Mouse (Mus musculus): ENCODE data around the gene Ncbp3.

Ncbp3 gene

DNA sequence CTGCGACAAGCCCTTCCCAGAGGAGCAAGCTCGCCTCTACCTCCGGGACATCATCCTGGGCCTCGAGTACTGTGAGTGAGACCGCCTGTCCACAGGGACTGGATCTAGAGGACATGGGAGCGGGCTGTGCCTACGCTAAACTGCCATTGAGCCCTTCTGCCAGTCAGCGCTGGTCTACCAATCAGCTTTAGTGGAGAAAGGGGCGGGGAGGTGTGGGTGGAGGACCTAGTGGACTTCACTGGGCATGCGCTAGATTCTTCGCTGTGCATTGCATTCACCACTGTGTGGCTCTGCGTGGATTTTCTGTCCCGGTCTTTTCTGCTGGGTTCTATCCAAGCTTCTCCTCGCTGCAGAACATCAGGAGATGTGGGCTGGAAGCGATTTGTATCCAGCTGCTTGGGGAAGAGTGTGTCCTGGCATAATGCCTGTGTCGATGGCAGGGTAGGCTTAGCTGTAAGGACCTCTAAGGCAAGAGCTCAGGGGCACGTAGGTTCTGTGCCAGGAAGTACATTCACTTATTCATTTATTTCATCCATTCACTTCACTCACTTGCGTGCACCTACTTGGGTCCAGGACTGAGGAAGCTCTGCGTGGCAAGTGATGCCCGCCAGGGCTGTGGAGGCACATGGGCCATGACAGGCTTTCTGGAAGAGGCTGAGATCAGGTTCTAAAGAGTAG lies 16.6 kb upstream of the Ncbp3 start:
- DNase-seq (ENCODE audit: low read depth, low spot score), result peak; percentile 88

DNA sequence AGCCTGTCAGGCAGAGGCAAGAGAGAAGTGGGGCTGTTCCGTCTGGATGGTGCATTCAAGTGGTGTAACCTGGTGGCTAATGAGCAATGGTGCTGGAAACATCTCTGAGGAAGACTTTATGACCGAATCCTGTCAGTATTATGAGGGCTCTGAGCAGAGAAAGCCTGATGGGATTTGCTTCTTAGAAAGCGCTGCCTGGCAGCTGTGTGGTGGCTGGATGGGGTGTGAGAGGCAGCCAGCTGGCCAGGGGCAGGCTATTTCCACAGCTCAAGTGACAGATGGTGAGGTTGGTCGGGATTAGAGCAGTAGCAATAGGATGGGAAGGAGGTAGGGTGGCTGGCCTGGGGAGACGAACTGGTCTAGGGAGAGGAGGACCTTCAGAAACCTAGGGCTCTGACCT lies 16.0 kb upstream of the Ncbp3 start:
- peak; percentile 80 for DNase-seq (ENCODE audit: low read depth, low spot score)

DNA sequence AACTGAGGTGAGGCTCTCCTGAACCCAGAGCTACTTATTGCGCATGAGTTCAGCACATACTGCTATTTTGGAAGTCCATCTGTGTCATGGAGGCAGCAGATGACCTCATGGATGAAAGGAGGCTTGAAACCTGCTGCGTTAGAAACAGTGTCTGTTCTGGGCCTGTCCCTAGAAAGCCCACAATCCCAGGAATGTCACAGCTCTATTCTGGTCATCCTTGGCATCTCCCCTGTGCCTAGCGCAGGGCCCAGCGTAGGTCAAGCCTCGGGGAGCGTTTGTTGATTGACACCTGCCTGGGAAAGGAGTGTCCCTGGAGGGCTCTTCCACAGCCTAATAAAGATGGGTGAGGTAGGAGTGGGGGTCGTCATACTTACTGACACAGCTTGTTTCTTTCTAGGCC lies 11.5 kb upstream of the Ncbp3 start:
- DNase-seq (ENCODE audit: low read depth, low spot score), result no peak

DNA sequence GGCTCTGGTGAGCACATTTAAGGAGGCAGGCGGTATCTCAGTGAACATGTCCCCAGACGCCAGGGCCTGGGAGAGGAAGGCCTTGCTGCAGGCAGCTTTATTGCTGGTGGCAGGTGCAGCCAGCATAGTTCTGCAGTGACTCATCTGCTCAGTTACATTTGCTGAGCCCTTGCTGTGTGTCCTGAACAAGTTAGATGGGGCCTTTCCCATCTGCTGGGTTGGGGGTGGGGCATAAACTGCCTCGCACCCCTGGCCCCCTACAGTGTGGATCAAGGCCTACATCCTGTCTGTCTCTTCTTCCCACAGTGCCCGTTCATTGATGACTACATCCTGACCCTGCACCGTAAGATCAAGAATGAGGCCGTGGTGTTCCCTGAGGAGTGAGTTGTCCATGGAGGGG lies 10.7 kb upstream of the Ncbp3 start:
- DNase-seq (ENCODE audit: low read depth, low spot score), result no peak

DNA sequence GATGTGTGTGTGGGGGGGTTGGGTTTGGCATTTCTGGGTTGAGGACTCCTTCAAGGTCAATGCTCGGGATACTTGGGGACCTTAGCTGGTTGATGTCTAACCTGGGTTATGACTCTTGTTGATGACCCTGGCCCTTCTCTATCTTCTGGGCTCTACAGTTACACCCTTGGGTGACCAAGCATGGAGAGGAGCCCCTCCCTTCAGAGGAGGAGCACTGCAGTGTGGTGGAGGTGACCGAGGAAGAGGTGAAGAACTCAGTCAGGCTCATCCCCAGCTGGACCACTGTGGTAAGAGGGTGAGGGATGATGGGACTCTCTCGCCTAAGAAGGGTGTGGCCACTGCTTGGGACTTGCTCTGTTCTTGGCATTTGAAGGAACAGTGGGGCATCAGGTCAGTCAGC lies 9.9 kb upstream of the Ncbp3 start:
- no peak for DNase-seq (ENCODE audit: low read depth, low spot score)

DNA sequence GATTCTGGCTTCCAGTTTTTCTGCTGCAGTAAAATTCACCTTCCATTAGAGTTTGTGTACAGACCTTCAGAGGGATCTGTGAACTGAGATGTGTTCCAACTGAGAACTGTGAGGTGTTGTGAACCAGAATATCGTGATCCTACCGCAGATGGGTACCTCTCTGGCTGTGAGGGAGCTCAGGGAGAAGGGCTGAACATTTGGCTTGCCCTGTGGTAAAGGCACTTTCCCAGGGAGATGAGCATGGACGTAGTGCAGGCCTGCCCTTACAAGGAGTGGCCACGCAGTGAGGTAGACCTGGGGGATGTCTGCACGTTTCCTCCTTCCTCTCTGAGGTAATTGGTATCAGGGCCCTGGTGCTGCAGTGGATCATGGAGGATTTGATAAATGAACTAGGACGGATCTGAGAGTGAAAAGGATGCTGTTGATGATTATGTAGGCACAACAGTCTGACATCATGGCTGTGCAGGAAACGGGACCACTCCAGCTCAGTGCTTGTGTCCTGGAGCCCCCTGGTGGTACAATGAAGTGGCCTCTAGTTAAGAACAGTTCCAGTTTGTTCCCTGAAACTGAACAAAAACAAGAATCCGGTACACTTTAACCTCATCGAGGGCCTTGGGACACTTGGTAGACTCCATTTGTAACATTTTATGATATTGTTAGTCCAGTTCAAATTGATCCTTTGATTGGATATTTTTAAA lies 8.3 kb upstream of the Ncbp3 start:
- DNase-seq (ENCODE audit: low read depth, low spot score), result peak; percentile 70

DNA sequence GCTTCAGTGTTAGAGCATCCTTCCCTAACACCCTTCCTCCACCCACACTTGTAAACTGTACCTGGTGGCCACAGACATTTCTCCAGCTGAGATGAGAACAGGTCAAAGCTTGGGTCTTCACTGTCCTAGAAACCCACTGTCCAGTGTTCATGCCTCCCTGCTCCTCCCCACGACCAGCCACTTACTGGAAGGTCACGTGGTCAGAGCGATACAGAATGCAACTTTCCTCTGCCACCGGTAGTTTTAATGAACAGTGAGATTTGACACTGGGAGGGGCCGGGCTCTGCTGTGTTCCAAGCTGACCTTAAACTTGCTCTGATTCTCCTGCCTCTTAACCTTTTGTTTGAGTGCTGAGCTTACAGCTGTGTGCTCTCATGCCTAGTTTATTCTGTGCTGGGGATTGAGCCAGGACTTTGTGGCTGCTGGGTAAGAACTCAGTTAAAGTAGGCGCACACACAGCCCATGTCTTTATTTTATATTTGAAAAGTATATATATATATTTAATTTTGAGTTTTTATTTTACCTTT lies 3.3 kb upstream of the Ncbp3 start:
- DNase-seq (ENCODE audit: low read depth, low spot score), result no peak

DNA sequence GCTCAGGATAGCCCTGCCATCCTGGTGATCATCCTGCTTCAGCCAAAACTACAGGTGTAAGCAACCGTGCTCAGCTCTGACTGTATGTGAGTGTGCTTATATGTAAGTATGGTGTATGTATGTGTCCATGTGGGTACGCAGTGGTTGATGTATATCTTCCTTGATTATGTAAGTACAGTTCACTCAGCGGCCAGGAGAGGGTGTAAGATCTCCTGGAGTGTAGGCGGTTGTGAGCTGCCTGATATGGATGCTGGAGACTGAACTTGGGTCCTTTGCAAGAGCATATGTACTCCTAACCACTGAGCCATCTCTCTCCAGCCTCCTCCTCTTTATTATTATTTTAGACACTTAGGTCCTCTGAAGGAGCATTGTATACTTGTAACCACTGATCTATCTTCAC lies 2.8 kb upstream of the Ncbp3 start:
- DNase-seq (ENCODE audit: low read depth, low spot score), result no peak

DNA sequence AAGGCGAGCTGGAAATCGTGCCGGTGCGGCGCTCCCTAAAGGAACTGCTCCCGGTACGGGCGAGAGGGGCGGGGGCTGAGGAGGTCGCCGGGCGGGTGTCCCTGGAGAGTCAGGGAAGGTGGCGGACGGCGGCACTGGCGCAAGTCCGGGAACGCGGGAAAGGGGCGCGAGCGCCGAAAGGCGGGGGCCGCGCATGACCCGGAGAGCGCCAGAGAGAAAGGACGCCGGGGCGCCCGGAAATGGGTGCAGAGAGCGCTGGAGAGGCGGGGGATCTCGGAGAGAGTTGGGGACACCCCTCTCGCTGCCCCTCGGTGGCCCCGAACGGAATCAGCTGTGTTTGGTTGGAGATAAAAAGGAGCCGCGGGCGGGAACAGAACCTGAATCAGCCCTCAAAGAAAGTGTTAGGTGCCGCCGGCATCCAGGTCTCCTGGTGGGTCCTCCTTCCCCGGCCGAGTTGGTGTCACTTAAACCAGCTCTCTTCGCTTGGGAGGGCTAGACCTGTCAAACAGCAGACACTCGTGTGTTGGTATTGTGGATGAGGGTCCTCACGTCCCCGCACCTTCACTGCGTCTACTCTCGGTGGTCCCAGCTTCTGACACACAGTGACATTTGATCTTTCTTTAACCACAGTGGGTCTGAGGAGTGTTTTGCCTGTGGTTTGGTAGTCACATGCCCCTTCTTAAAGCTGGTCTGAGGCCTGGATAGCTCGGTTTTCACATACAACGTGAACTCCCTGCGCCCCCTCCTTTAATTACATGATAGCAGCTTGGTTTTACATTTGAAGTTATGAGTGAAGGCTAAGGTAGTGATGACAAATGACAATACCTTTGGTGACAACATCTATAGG lies 670 bp downstream of the Ncbp3 start:
- no peak for DNase-seq (ENCODE audit: low read depth, low spot score)

DNA sequence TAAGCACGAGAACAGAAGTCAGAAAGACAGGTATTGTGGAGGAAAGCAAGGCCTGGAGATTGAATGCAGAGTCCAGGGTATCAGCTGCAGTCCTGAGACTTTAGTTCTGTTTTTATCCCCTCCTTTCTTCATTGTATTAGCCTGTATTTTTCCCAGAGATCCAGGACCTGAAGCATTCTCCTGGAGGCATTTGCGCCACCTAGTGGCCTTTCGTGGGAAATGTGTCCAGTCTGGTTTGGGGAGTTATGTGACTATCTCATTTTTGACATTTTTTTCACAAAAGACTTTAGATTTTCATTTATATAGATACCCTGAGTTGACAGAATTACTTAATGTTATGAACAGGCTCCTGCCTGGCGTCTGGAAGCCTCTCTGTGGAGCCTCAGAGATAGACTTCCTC lies 1.8 kb downstream of the Ncbp3 start:
- peak; percentile 73 for DNase-seq (ENCODE audit: low read depth, low spot score)

DNA sequence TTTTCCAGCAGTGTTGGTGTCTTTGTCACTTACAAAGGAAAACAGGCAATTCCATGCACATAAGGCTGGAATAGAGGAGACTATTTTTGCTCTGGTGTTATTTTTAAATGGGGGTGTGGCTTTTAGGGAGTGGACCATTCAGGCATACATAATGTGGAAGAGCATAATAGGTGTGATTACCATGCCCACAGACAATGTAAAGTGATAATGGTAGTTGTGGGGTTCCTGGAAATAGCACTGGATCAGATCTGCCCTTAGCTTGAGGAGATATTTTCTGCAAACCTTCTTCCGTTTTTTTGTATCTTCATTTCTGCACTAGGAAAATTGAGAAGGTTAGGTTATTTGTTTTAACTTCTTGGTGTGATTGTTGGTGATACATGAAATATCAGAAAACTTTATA lies 5.2 kb downstream of the Ncbp3 start:
- no peak for DNase-seq (ENCODE audit: low read depth, low spot score)

DNA sequence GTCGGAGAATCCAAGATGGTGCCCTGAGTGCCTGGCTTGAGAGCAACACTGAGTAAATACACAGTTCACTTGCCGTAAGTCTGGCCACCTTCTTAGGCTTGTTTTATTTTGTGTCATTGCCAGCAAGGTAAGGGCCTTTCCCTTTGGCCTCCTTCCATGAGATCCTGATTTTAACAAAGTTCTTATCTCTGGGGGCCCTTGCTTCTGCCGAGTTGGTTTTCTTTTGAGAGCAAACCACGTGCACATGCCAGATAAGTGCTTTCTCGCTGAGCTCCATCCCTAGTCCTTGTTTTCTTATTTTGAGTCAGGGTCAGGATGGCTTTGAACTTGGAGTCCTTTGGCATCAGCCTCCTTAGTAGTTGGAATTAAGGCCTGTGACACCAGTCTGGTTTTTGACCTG lies 10.1 kb downstream of the Ncbp3 start:
- DNase-seq (ENCODE audit: low read depth, low spot score), result no peak

DNA sequence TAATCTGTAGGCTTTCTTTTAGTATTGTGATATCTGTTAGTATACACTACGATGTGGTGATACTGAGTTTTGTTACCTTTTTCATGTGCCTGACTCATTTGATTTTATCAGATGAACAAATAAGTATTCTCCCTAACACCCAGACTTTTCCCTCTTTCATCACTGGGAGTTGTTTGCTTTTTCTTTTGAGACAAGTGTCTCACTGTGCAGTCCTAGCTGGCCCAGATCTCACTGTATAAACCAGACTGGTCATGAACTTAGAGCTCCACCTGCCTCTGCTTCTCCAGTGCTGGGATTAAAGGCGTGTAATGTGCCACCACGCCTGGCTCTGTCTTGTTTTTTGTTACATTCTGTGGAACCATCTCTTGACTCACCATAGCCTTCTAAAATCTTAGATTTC lies 12.0 kb downstream of the Ncbp3 start:
- DNase-seq (ENCODE audit: low read depth, low spot score), result no peak

DNA sequence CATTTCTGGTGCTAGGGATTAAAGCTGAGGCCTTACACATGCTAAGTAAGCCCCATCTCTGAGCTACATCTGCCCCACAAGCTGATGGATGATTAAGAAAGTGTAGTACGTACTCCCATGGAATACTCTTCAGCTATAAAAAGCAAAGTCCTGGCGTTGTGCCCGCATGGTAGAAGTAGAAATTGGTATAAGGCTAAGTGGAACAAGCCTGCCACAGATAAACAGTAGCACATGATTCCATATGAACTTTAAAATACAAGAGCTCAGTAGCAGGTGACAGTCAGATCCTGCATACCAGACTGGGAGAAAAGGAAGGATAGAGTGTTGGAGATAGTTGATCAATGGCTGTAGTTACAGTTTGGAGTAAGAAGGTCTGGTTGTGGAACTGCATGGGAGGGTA lies 13.8 kb downstream of the Ncbp3 start:
- DNase-seq (ENCODE audit: low read depth, low spot score), result no peak

DNA sequence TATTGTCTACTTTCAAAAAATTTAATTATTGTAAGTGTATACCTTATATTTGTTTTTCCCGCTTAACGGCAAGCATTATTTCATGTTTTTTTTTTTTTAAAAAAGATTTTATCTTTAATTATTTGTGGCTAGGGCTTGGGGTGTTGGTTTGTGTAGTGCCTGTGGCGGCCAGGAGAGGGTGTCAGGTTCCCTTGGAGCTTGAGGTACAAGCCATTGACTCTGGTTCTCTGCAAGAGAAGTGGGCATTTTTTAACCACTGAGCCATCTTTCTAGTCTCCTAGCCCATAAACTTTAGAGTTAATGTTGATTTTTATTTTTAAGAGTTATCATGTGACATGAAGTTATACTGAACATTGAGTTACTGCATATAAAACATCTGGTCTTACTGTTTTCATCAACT lies 24.3 kb downstream of the Ncbp3 start:
- DNase-seq (ENCODE audit: low read depth, low spot score), result no peak

DNA sequence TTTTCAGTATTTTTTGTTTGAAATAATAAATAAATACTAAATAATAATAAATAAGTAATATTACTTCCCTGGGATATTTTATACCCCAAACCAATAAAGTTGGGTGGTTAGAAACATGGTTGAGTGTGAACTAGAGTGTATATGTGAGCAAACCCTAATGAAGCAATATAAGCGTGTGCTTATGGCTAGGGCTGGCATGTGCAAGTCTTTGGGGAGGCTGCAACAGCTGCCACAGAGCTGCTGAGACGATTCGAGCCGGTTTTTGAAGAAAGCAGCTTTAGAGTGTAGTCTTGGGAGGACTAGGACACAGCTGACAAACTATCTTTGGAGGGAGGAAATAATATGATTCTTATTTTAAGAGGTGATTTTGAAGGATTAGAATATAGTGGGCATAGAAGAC lies 28.7 kb downstream of the Ncbp3 start:
- DNase-seq (ENCODE audit: low read depth, low spot score), result no peak

DNA sequence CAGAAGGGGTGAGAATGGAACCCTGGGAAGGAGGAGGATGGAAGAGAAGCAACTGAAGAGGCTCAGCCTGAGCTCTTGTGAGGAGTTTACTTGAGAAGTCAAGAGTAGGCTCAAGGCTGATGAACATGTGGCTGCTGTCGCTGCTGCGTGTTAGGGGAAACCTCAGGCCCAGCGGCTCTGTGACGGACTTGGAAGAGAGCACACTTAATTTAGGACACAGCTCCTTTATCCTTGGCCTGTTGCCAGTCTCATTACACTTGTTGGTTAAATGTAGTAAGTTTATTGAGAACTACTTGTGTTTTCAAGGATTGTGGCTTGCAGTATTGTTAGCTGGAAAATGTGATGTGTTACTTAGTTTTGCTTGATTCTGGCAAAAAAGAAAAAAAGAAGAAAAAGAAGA lies 29.1 kb downstream of the Ncbp3 start:
- no peak for DNase-seq (ENCODE audit: low read depth, low spot score)

DNA sequence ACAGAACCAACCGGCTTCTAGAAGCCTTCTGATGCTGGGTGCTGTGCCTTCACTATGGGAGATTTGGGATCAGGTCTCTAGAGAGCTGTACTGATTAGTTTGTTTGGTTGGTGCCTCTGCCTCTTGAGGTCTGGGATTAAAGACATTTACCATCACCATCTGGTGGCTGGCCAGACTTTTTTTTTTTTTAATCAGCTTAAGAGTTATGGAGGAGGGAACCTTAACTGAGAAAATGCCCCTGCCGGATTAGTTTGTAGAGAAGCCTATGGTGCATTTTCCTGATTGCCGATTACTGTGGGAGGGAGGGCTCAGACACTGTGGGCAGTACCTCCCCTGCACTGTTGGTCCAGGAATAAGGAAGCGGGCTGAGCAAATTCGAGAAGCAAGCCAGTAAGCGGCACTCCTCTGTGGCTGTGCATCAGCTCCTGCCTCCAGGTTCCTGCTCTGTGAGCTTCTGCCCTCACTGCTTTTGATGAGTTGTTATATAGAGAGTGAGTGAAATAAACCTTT lies 29.7 kb downstream of the Ncbp3 start:
- DNase-seq (ENCODE audit: low read depth, low spot score), result peak; percentile 69

DNA sequence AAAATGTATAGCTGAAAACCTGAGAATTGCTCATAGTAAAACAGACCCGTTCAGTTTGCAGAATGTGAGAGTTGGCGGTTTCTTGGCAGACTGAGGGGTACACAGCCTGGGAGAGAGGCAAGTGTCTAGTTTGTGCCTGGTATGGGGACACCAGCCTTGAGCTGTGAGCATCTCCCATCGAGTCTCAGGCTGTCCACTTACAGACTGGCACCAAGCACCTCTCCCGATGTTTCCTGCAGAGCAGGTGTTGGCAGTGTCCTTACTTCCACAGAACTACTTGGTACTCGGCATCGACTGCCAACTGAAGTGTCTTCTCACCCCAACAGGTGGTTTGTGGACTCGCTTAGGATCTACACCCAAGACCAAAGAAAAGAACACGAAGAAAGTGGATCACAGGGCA lies 31.0 kb downstream of the Ncbp3 start:
- no peak for DNase-seq (ENCODE audit: low read depth, low spot score)

DNA sequence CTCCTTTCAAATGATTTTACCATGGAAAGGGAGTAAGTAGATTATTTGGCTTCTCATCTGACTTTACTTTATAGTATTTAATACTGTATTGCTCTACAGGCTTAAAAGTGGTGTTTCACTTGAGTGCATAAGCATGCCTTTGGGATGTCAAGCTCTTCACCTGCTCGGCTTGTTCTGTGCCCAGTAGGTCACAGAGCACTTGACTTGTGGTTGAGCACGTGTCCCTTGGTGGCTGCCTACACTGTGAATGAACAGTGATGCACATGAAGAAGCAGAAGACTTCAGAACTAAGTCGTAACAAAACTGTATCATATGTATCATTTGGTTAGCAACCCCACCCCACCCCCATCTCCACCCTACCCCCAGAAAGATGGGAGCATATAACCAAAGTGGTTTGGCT lies 32.7 kb downstream of the Ncbp3 start:
- no peak for DNase-seq (ENCODE audit: low read depth, low spot score)

DNA sequence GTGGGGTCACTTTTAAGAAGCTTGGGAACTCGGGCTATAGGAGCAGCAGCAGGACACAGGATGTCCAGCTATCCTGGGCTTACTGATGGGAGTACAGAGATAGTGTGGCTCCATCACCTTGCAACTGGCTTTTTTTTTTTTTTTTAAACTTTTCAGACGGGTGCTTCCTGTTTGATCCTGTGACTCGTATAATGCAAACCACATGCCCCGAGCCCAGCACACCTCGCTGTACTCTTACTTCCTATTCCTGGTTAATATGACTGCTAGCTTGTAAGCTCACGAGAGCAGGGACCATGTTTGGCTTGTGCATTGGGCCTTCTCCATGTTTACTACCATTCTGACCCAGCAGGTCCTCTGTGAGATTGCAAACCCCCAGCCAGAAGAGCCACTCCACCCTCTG lies 36.7 kb downstream of the Ncbp3 start:
- no peak for DNase-seq (ENCODE audit: low read depth, low spot score)

DNA sequence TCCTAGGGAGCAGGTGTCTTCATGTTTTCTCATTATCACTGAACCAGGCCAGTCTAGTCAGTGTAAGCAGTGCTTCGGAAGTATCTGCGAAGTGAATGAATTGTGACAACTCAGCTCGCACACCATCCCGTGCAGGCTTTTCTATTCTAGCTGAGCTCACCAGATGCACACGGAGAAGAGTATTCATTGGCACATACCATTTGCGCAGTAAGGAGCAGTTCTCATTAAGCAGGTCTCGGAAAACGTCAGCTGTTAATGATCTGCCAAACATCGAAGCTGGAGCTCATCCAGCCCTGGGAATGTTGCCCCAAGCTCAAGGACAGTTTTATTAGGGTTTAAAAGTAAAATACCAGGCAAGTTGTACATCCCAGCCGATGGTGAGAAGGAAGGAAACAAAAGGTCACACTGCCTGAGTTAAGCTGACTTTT lies 37.2 kb downstream of the Ncbp3 start:
- DNase-seq (ENCODE audit: low read depth, low spot score), result no peak
